Mouse (Mus musculus) MEL (cell line): ENCODE data around the gene Plxnc1. TPM values are rescaled to one million over a fixed set of nuclear protein-coding genes. Genes with fewer than 3 reads are reported as not detected.

Source experiments
- DNase-seq: peaks from one replicate; pipeline ENCODE4 v3.0.0; 2011; ENCODE audit warnings: low read depth, low spot score
- H3K27ac ChIP-seq: 2 replicates; pipeline ENCODE4 v1.5.1; 2012; ENCODE audit warnings: low read depth, mild to moderate bottlenecking, control low read depth, low read length, moderate library complexity; ENCODE audit not compliant: control insufficient read depth
- H3K27me3 ChIP-seq, 2 experiments: fragments of 150-350 bp in 1 of 2; sonication (generic) in 1 of 2; 2 replicates each; pipeline ENCODE4 v1.6.1; 2012; ENCODE audit warnings: low read length in 2 of 2, mild to moderate bottlenecking in 2 of 2, improper control_type of control experiment in 1 of 2, moderate library complexity in 1 of 2; ENCODE audit not compliant: insufficient read depth in 2 of 2, control insufficient read depth in 1 of 2
- H3K36me3 ChIP-seq, 2 experiments: 2 replicates each; pipeline ENCODE4 v1.6.1; 2012 to 2014; ENCODE audit warnings: low read length in 2 of 2, improper control_type of control experiment in 1 of 2, inconsistent platforms in 1 of 2, mild to moderate bottlenecking in 1 of 2; ENCODE audit not compliant: insufficient read depth in 2 of 2, control insufficient read depth in 1 of 2
- H3K4me1 ChIP-seq, 2 experiments: fragments of 150-350 bp in 1 of 2; sonication (generic) in 1 of 2; 2 replicates each; pipeline ENCODE4 v1.6.1; 2012; ENCODE audit warnings: low read length in 2 of 2, improper control_type of control experiment in 1 of 2, mild to moderate bottlenecking in 1 of 2; ENCODE audit not compliant: insufficient read depth in 2 of 2, control insufficient read depth in 1 of 2
- H3K4me3 ChIP-seq, 2 experiments: fragments of 150-350 bp in 1 of 2; sonication (generic) in 1 of 2; 2 replicates each; pipeline ENCODE4 v1.5.1; 2012; ENCODE audit warnings: low read depth in 2 of 2, low read length in 2 of 2, mild to moderate bottlenecking in 2 of 2, moderate library complexity in 2 of 2, control low read depth in 1 of 2, improper control_type of control experiment in 1 of 2; ENCODE audit not compliant: control insufficient read depth in 1 of 2, insufficient read depth in 1 of 2
- H3K79me2 ChIP-seq: 2 replicates; pipeline ENCODE4 v1.6.1; 2012; ENCODE audit warnings: mild to moderate bottlenecking, low read length, moderate library complexity; ENCODE audit not compliant: control insufficient read depth, poor library complexity, insufficient read depth
- H3K9ac ChIP-seq: 2 replicates; pipeline ENCODE4 v1.6.1; 2012; ENCODE audit warnings: low read depth, mild to moderate bottlenecking, control low read depth, low read length, moderate library complexity; ENCODE audit not compliant: control insufficient read depth, poor library complexity, severe bottlenecking
- H3K9me3 ChIP-seq: fragments of 150-350 bp; sonication (generic); replicated peaks from 2 replicates; pipeline ENCODE4 v1.6.1; 2012; ENCODE audit warnings: mild to moderate bottlenecking, low read length, improper control_type of control experiment, moderate library complexity; ENCODE audit not compliant: insufficient read depth
- CHD2 ChIP-seq: IDR thresholded peaks from 2 replicates; pipeline ENCODE4 v1.6.1; 2011; ENCODE audit warnings: low read length, improper control_type of control experiment
- E2F4 ChIP-seq: IDR thresholded peaks from 2 replicates; pipeline ENCODE4 v1.6.1; 2011; ENCODE audit warnings: low read depth, low read length, improper control_type of control experiment, borderline replicate concordance
- ELF1 ChIP-seq: IDR thresholded peaks from 2 replicates; pipeline ENCODE4 v1.6.1; 2014; ENCODE audit warnings: low read depth, mild to moderate bottlenecking, inconsistent platforms, low read length, improper control_type of control experiment, moderate library complexity
- EP300 ChIP-seq, 2 experiments: IDR thresholded peaks; 2 replicates each; pipeline ENCODE4 v1.6.1; 2011; ENCODE audit warnings: improper control_type of control experiment in 2 of 2, low read length in 2 of 2, low read depth in 1 of 2, mild to moderate bottlenecking in 1 of 2
- ETS1 ChIP-seq: IDR thresholded peaks from 2 replicates; pipeline ENCODE4 v1.6.1; 2012; ENCODE audit warnings: low read depth, mild to moderate bottlenecking, inconsistent platforms, low read length, improper control_type of control experiment, moderate library complexity
- GATA1 ChIP-seq: IDR thresholded peaks from 2 replicates; pipeline ENCODE4 v1.6.1; 2011; ENCODE audit warnings: low read depth, low read length, improper control_type of control experiment
- HCFC1 ChIP-seq: IDR thresholded peaks from 2 replicates; pipeline ENCODE4 v1.6.1; 2012; ENCODE audit warnings: low read depth, mild to moderate bottlenecking, inconsistent platforms, low read length, improper control_type of control experiment, moderate library complexity
- KAT2A ChIP-seq: conservative IDR thresholded peaks from 2 replicates; pipeline ENCODE4 v1.6.1; 2012; ENCODE audit warnings: low read depth, low read length, improper control_type of control experiment, inconsistent platforms
- MAFK ChIP-seq: IDR thresholded peaks from 2 replicates; pipeline ENCODE4 v1.6.1; 2011; ENCODE audit warnings: low read depth, mild to moderate bottlenecking, low read length, improper control_type of control experiment, borderline replicate concordance
- MAX ChIP-seq: IDR thresholded peaks from 2 replicates; pipeline ENCODE4 v1.6.1; 2011; ENCODE audit warnings: low read length, improper control_type of control experiment
- MAZ ChIP-seq: IDR thresholded peaks from 2 replicates; pipeline ENCODE4 v1.6.1; 2012; ENCODE audit warnings: low read depth, mild to moderate bottlenecking, inconsistent platforms, low read length, improper control_type of control experiment
- MXI1 ChIP-seq: IDR thresholded peaks from 2 replicates; pipeline ENCODE4 v1.6.1; 2011; ENCODE audit warnings: mild to moderate bottlenecking, low read depth, low read length, improper control_type of control experiment
- MYC ChIP-seq: IDR thresholded peaks from 2 replicates; pipeline ENCODE4 v1.6.1; 2011; ENCODE audit warnings: low read depth, mild to moderate bottlenecking, low read length, improper control_type of control experiment, moderate library complexity
- NRF1 ChIP-seq: IDR thresholded peaks from 2 replicates; pipeline ENCODE4 v1.6.1; 2014; ENCODE audit warnings: low read depth, mild to moderate bottlenecking, inconsistent platforms, low read length, improper control_type of control experiment, moderate library complexity; ENCODE audit not compliant: poor library complexity, insufficient read depth, severe bottlenecking
- RCOR1 ChIP-seq: IDR thresholded peaks from 2 replicates; pipeline ENCODE4 v1.6.1; 2012; ENCODE audit warnings: low read depth, mild to moderate bottlenecking, inconsistent platforms, low read length, improper control_type of control experiment
- SIN3A ChIP-seq: IDR thresholded peaks from 2 replicates; pipeline ENCODE4 v1.6.1; 2012; ENCODE audit warnings: low read length, improper control_type of control experiment, inconsistent platforms
- SMC3 ChIP-seq: IDR thresholded peaks from 2 replicates; pipeline ENCODE4 v1.6.1; 2011; ENCODE audit warnings: low read depth, low read length, improper control_type of control experiment
- TAL1 ChIP-seq: IDR thresholded peaks from 2 replicates; pipeline ENCODE4 v1.6.1; 2012; ENCODE audit warnings: mild to moderate bottlenecking, inconsistent platforms, low read length, moderate library complexity, mixed read lengths
- TBP ChIP-seq: IDR thresholded peaks from 2 replicates; pipeline ENCODE4 v1.8.0; 2011; ENCODE audit warnings: low read depth, low read length, improper control_type of control experiment
- ZNF384 ChIP-seq: IDR thresholded peaks from 2 replicates; pipeline ENCODE4 v1.6.1; 2012; ENCODE audit warnings: low read depth, mild to moderate bottlenecking, inconsistent platforms, low read length, improper control_type of control experiment
- polyA plus RNA-seq, 2 experiments: library from polyadenylated mRNA; stranded (reverse) in 1 of 2; unstranded in 1 of 2; fragments of >175 nt in 1 of 2; fragments of >200 nt in 1 of 2; gene quantifications; 2 replicates each; pipeline versions ENCODE4 v1.2.1 to v1.2.4; 2012; ENCODE audit warnings: low replicate concordance in 2 of 2, low read depth in 1 of 2; ENCODE audit not compliant: insufficient read length in 2 of 2, insufficient read depth in 1 of 2, missing spikeins in 1 of 2
- total RNA-seq: library from RNA; depleted of rRNA; stranded (reverse); fragments of 300-350 nt; gene quantifications from 2 replicates; pipeline ENCODE4 v1.2.3, GENCODE M21; 2012

Gene Plxnc1
- total and polyA plus RNA-seq, 3 experiments: 15.1 to 30.1 TPM; not detected in 1

- no peaks in the 10 kb centered on the region for H3K27me3 ChIP-seq
- no peaks in the 10 kb centered on the region for H3K9me3 ChIP-seq
- H3K4me3 ChIP-seq: peak overlapping the region in 1 of 2 experiments; percentile 1; a peak in 1 of 4 replicates
- TF ChIP-seq E2F4 (no peak), KAT2A (no peak), MAFK (no peak), SIN3A (0 out of 2 replicates have a peak, but pooled peaks have one; percentile 21), MAZ (peak; percentile 55; the same call in 1 of the 2 replicates), EP300 (IDR thresholded peaks at IDR 0.05; ENCODE audit: low read depth in 1 of 2, low read length in 2 of 2) (0 out of 4 replicates have a peak, but pooled peaks of 1 of the 2 experiments have one; percentile 13), ETS1 (peak; percentile 68), TBP (no peak), TAL1 (no peak), RCOR1 (peak; percentile 90)
- TF ChIP-seq, all 39 proteins: peak for 5
- peaks cover 10 to 18% of the 10 kb centered on the region in 2 experiments; a peak in 3 of 4 replicates for H3K4me1 ChIP-seq
- H3K9ac ChIP-seq: no peak overlapping the region
- H3K79me2 ChIP-seq: no peaks in the 10 kb centered on the region
- no peak overlapping the region; the same call in 1 of the 2 replicates for H3K27ac ChIP-seq
- H3K36me3 ChIP-seq: peaks cover 16 to 20% of the 10 kb centered on the region in 2 experiments
- DNase-seq: peak; percentile 78
Measured at GRCm38 (mm10) chr10:94829407-94829806, 115.2 kb downstream of the Plxnc1 start.

GRCm38 (mm10) chr10:94828734-94829230, 115.9 kb downstream of the Plxnc1 start:
- no peaks in the 10 kb centered on the region for H3K9me3 ChIP-seq
- no peak for DNase-seq
- H3K4me3 ChIP-seq: peak overlapping the region in 1 of 2 experiments; percentile 1; a peak in 1 of 4 replicates
- 0 out of 2 replicates have a peak overlapping the region, but pooled peaks have one; percentile 17 for H3K9ac ChIP-seq
- TF ChIP-seq SIN3A (peak; percentile 7; the same call in 1 of the 2 replicates), MAZ (no peak)
- peak overlapping the region; percentile 64 for H3K27ac ChIP-seq
- no peaks in the 10 kb centered on the region for H3K27me3 ChIP-seq
- H3K4me1 ChIP-seq: peaks cover 10 to 18% of the 10 kb centered on the region in 2 experiments; a peak in 3 of 4 replicates
- H3K36me3 ChIP-seq: peaks cover 16 to 20% of the 10 kb centered on the region in 2 experiments
- no peaks in the 10 kb centered on the region for H3K79me2 ChIP-seq

- peak overlapping the region; percentile 64 for H3K27ac ChIP-seq
- 0 out of 2 replicates have a peak, but pooled peaks have one; percentile 34 for TF ChIP-seq ELF1
- TF ChIP-seq RCOR1: peak; percentile 61; the same call in 1 of the 2 replicates
- peak; percentile 48; the same call in 1 of the 2 replicates for TF ChIP-seq MYC
- peak; percentile 69 for TF ChIP-seq ETS1
- TF ChIP-seq MAZ: peak; percentile 71; the same call in 1 of the 2 replicates
- TF ChIP-seq TBP: no peak
- TF ChIP-seq HCFC1: 0 out of 2 replicates have a peak, but pooled peaks have one; percentile 38
- peak; percentile 36; the same call in 1 of the 2 replicates for TF ChIP-seq MAX
- no peak for TF ChIP-seq CHD2
- peak; percentile 65; the same call in 1 of the 2 replicates for TF ChIP-seq MXI1
- peak; percentile 70 for TF ChIP-seq GATA1
- no peak for TF ChIP-seq NRF1
- peak; percentile 16; the same call in 1 of the 2 replicates for TF ChIP-seq SMC3
- TF ChIP-seq SIN3A: peak; percentile 52; the same call in 1 of the 2 replicates
- peak; percentile 56; a peak in 2 of 4 replicates for TF ChIP-seq EP300 (IDR thresholded peaks at IDR 0.05; ENCODE audit: low read depth in 1 of 2, low read length in 2 of 2)
- no peak for TF ChIP-seq ZNF384
- peak; percentile 74 for DNase-seq
Measured at GRCm38 (mm10) chr10:94827890-94828733, 116.5 kb downstream of the Plxnc1 start.

More at GRCm38 (mm10) chr10:94827890-94828733, 116.5 kb downstream of the Plxnc1 start:
- Histone ChIP-seq H3K9ac (peak overlapping the region; percentile 6; the same call in 1 of the 2 replicates), H3K4me3 (peak overlapping the region in 1 of 2 experiments; percentile 34; a peak in 1 of 4 replicates), H3K36me3 (peaks cover 16 to 20% of the 10 kb centered on the region in 2 experiments), H3K79me2 (no peaks in the 10 kb centered on the region), H3K9me3 (no peaks in the 10 kb centered on the region), H3K27me3 (no peaks in the 10 kb centered on the region), H3K4me1 (peaks cover 10 to 18% of the 10 kb centered on the region in 2 experiments; a peak in 3 of 4 replicates)
